Mouse (Mus musculus): ENCODE results near the gene H2afj.

H2afj gene

DNA sequence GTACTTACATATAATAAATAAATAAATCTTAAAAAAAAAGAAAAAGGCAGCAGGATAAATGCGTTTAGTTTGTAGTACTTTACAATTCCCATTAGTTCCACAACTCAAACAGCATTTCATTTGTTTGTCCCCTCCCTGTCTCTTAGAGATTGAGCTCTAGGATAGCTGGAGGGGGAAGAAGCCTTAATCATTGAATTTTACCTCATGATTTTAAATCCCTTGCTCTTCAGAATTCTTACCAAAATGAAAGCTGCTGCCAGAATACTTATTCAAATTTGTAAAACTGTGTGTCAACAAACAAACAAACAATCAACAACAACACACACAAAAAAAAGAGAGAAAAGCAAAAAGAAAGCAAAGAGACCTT, 2.7 kb upstream of the H2afj start:
- DNase-seq (ENCODE audit: low read depth, low spot score): no peak

DNA sequence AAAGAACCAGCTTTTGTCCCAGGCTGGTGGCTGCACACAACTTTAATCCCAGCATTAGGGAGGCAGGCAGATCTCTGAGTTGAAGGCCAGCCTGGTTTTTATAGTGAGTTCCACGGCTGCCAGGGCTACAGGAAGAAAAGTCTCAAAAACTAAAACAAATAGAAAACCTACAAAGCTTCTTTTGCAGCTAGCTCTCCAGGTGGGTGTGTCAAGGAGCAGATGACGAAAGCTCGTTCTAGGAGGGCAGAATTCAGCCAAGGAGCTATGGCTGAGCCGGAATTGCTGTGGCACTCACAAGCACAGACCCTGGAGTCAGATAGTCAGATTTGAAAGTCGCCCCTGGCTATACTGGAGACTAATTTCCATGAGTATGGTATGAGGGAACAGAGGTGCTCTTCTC, 1.2 kb upstream of the H2afj start:
- no peak for DNase-seq (ENCODE audit: low read depth, low spot score)

DNA sequence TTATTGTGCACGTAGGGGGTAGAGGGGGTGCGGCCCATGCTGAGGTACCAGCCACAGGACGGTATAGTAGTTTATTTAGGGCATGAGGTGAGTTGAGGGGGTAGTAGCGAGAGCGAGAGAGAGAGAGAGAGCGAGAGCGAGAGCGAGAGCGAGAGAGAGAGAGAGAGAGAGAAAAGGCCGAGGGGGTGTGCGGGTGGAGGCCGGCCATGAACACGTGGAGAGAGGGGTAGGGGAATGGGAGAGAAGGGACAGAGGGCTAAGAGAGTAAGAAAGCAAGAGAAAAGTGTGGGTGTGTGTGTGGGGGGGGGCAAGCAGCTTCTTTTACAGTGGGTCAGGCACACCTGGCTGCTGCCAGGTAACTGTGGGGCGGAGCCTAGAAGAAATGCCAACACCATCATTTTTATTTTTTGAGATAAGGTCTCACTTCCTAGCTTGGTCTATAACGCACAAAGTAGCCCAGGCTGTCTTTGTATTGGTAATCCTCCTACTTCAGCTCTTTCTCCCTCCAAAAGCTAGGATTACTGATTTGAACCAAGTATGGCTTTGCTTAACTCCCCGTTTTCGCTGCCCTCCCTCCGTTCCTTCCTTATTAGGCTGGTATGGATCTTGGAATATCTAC, 540 bp upstream of the H2afj start:
- DNase-seq (ENCODE audit: low read depth, low spot score): no peak

DNA sequence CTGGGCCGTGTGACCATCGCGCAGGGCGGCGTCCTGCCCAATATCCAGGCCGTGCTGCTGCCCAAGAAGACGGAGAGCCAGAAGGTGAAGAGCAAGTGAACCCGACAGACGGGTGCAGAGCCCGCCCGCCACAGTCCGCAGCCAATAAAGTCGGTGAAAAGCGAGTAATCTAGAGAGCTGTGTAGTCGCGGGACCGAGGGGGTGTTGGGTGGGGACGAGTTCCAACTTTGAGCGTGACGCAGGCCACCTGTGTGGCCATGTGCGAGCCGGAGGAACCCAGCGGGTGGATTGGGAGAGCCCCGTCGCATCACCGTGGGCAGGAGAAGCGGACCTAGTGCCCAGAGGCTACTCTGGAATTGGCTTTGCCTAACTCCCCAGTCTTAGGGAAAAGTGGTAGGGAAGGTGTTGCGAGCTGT, 595 bp downstream of the H2afj start:
- no peak for DNase-seq (ENCODE audit: low read depth, low spot score)

DNA sequence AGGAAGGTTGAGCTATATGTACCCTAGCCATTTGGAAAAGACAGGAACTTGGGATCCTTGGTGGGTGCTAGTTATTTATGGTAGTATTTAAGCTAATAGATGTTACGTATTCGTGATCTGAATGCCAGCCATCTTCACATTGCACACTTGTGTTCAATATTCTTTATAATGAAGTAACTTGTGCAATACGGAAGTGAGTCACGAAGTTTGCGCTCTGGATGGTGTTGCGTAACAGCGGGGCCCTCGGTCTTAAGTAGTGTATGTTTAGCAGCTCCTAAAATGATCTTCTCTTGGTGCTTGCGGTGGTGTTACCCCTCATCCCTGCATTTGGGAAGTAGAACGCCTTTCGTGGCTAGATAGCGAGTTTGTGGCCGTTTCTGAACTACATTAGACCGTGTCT, 1.0 kb downstream of the H2afj start:
- DNase-seq (ENCODE audit: low read depth, low spot score): no peak

DNA sequence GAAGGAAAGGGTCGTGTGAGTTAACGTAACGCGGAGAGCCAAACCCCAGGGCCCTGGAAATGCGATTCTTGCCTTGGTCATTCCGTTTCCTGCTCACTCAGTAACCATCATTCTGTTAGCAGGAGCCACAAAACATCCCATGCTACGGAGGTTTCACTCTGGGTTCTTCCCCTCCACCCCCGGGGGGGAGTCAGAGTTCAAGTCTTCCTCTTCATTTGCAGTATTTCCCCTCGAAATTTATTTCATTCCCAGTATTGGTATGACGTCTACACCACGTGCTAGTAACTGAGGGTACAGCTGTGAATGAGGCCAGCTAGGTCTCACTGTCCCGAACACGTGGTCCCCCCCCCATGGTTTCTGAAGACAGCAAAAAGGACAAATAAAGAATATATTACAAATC, 1.6 kb downstream of the H2afj start:
- DNase-seq (ENCODE audit: low read depth, low spot score): no peak

DNA sequence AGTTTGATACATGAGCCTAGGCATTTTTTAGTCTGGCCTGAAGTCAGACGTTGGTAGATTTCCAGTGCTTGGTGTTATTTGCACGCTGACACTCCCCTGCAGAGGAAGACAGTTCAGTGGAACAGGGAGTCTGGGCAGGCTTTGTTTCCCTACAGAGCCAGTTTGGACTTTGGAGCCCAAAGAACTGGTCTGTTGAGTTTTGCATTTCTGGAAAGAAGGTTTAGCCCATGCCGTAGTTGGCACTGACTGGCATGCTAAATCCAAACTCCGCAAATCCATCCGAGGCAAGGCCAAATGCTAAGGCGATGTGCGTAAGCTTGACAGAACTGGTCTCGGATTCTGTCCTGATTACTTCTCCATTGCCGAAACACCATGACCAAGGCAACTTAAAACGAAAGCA, 3.2 kb downstream of the H2afj start:
- no peak for DNase-seq (ENCODE audit: low read depth, low spot score)

DNA sequence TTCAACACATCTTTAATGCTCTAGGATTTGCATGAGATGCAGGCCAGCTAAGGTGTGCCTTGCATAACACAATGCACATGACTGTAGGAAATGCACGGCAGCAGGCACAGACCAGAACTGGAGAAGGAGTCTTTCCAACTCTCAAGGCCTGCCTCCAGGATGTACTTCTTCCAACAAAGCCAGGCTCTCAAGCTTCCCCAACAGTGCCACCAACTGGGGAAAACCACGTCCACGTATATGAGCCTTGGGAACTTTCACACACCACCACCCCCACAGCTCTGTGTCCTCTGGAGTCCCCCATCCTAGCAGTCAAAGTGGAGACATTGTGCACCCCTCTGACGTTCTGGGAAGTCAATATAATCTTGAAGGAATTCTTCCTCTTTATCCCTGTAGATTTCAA, 5.1 kb downstream of the H2afj start:
- DNase-seq (ENCODE audit: low read depth, low spot score): no peak

DNA sequence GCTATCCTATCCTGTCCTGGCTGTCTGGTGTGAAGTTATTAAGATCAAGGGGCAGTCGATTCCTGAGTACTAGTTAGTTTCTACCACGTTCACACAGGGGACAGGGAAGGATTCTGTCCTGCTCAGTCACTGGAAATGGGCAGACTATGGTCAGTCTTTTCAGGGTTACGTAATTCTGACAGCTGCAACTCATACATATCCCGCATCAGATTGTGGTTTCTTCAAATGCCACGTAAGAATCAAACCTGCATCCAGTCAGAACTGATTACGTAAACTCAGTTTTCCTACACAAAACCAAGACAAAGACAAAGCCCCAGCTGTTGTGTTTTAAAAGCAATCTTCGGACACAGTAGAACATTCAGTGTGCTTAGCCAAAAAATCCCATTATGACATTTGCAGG, 7.3 kb downstream of the H2afj start:
- DNase-seq (ENCODE audit: low read depth, low spot score): no peak

DNA sequence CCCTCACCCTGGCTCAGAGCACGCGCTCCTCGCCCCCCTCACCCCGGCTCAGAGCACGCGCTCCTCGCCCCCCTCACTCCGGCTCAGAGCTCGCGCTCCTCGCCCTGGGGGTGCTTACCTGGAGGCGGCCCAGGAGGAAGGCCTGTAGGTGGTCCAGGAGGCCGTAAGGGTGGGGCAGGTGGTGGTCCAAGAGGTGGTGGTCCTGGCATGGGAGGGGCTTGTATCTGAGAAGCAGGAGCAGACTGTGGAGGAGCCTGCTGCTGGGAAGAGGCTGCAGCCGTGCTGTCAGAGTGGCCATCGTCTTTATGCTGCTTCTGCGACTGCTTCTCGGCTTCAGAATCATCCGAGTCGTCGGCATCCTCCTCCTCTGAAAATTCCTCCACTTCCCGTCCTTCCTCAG, 8.8 kb downstream of the H2afj start:
- no peak for DNase-seq (ENCODE audit: low read depth, low spot score)

DNA sequence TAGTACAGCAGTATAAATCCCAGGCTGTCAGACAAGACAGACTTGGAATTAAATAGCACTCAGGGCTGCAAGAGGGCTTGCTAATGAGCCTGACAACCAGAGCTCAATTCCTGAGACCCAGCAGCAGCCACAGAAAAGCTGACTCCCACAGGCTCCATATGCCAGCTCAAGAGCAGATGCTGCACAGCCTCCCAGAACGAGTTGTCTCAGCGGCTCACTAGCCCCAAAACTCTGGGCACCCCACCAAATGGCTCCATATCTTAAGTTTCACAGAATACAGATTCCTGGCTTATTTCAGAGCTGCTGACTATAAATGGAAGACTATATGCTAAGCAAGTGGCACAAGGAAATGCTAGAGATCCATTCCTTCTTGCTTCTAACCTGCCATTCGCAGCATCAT, 9.5 kb downstream of the H2afj start:
- DNase-seq (ENCODE audit: low read depth, low spot score): no peak

DNA sequence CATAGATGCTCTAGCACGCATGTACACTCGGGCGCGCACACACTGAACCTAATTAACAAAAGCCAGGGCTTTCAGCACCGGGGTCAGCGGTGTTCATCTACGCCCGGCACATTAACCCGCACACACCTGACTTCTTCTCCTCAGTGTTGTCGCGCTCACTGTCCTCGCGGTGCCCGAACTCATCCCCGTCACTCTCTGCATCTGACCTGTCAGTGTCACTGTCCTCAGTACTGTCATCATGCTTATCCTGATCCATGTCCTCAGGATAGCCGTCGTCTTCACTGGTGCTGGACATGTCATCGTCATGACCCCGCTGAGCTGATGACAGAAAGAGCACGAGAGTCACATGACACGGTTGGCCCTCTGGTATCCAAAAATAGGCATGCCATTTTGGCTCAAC, 12.3 kb downstream of the H2afj start:
- DNase-seq (ENCODE audit: low read depth, low spot score): no peak

DNA sequence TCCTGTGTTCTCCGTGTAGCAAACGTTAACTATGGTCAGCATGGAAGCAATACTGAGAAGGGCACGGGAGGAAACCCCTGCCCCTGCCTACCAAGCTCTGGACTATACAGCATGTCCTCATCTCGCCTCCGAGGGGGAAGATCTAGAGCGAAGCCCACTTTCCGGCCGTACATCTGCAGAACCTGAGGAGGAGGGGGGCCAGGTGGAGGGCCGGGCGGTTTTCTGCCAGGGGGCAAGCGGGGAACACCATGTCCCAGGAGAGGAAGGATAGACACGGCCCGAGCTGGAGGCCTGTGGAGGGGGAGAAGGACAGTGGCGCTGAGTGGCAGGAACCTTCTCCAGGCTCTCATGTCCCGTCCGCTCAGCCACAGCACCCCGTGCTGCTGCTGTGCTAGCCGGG, 13.0 kb downstream of the H2afj start:
- DNase-seq (ENCODE audit: low read depth, low spot score): no peak

DNA sequence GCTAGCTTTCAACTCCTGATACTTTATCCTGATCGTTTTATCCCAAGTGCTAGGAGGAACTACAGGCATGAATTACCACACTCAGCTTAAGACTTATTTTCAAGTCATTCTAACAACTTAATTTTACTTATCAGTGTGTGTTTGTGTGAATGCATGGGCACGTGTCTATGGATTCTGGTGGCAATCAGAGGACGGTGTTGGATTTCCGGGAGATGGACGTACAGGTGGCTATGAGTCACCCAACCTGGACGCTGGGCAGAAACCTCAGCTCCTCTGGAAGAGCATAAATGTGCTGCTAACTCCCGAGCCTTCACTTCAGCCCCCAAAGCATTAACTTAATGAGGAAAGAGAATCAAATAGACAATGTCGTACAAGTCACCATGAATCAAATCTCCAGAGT, 16.9 kb downstream of the H2afj start:
- no peak for DNase-seq (ENCODE audit: low read depth, low spot score)

DNA sequence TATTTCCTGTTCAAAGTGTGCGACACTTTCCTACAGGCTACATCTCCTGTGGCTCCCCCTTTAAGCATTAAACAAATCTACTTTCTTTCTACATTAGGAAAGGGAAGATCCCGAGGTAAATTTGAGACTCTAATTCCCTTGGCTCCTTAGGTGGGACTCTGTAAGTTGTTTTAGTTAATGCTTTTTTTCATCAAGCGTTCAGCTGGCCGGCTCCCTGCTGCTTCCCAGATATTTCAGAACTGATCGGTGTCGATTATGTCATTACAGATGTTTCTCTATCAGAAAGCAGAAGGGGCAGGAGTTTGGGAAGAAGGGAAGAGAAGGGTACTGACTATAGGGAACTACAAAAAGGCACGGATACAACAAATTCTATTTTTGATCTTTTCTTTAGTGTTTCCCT, 19.1 kb downstream of the H2afj start:
- DNase-seq (ENCODE audit: low read depth, low spot score): no peak

DNA sequence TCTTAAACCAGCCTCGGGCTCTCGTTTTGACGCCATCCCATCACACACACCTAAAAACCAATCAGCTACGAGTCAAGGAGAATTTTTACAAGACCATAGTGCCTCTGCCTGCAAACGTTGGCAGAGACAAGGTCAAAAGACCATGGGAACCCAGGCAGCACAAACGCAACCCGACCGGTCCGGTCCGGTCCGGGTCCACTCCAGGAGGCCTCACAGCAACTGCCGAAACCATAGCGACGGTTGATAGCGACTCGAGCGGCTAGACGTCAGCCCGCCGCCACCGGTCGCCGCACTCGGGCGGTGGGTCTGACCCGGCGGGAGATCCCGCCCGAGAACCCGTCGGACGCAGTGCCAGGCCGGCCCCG, 19.5 kb downstream of the H2afj start, which contains the start of gene BC049715:
Gene BC049715 (plus strand): TSS at position 111 of the 365 bp plus-strand sequence.
- DNase-seq (ENCODE audit: low read depth, low spot score): no peak

DNA sequence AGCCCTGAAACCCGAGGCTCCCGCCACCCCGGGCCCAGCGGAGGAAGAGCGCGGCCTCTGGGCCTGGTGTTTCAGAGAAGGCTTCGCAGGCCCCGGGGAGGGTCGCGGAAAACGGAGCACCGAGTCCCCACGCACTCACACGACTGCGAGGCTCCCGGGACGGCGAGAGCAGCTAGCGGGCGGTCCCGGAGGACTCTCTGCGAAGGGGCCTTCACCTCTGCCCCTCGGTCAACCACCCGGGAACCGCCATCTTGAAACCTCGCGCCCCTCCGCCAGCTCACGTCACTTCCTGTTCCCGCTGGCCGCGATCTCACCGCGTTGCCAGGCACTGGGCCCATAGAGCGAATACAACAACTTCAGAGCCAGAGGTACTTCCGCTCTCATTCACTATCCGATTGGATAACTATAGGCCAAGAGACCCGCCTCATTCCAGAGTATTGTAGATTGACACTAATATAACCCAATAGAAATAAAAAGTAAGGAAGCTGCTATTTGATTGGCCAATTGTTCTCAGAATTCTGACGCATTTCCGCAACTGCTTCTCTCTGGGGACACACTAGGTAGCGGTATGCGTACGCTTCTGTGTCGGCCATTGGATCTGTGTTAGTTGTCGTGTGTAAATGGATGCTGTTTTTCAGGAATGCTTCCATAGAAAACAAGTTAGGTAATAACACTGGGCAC, 20.0 kb downstream of the H2afj start, which contains the start of gene Wbp11:
Gene Wbp11 (minus strand): TSS at position 353 of the 681 bp plus-strand sequence.
- peak; percentile 97 for DNase-seq (ENCODE audit: low read depth, low spot score)

DNA sequence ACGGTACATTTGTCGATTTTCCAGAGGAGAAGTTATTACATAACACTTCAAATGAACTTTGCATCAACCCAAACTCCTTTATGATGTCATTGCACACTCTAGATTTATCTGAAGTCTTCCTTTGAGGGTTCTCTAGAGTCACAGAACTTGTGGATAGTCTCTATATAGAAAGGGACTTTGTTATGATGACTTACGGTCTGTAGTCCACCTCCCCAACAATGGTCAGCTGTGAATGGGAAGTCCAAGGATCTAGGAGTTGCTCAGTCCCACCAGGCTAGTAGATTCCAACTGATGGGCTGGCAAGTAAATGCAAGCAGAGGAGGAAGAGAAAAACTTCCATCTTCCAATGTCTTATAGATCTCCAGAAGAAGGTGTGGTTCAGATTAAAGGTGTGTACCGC, 20.6 kb downstream of the H2afj start:
- DNase-seq (ENCODE audit: low read depth, low spot score): no peak

DNA sequence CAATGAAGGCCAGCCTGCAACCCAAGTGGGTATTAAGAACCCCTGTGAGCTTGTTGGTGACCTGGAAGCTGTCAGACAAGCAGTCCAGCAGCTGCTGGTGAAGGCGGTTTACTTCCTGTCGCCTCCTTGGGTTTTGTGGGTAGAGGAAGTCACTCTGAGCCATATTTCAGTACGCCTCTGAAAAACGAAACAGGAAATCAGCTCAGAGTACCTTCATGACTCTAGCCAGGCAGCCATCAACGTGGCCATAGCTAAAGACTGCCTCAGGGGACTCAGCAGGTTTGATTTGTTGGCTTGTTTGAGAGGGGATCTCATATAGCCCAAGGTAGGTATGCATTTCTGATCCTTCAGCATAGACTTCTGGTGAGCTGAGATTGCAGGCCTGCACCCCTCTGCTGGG, 23.7 kb downstream of the H2afj start:
- no peak for DNase-seq (ENCODE audit: low read depth, low spot score)

DNA sequence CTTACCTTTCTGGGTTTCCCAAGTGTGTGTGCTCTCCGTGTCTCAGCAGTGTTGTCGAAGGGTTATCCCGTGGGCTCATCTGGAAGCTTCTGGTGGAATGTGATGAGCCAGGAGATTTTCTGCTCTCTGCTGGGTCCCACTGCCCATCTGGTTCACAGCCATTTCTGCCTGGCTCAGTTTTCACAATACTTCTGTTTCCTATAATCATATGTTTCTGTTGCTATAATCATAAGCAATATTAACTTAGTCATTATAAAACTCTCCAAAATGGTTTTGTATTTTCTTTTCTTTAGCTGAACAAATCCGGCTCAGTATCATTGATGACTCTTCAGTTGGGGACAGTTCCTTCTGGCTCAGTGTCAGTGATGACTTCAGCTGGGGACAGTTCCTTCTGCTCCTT, 27.3 kb downstream of the H2afj start, which contains the start of gene Smco3:
Gene Smco3 (minus strand): TSS at position 101 of the 400 bp plus-strand sequence.
- DNase-seq (ENCODE audit: low read depth, low spot score): no peak

DNA sequence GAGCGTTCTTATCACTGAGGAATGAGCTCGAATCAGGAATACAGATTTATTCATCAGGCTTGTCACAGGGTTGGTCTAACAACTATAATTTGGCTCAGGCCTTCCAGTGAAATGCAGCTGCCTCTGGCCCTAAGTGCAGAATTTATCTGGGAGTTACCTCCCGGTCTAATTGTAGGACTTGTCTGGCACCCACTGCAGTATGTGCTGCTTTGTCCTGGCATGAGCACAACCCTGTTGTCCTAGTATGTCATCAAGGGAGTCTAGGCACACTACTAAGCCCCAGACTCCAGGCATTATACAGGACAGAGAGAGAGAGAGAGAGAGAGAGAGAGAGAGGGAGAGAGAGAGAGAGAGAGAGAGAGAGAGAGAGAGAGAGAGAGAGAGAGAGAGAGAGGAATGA, 29.3 kb downstream of the H2afj start:
- DNase-seq (ENCODE audit: low read depth, low spot score): no peak

DNA sequence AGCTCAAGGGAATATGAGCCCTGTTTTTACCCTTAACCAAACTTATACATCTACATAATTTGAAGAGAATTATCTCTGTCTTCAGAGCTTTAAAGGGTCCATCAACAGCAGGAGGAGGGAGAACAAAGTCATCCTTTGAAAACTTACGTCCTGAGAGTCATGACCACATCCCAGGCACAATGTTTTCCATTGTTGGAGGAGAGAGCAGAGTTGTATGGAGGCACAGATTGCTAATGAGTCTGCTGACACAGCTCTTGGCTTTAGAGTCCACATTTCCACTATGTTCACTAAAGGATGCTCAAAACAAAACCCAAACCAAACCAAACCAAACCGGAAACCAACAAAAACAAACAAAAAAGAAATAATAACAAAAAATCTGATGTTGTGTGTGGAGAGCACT, 36.9 kb downstream of the H2afj start:
- DNase-seq (ENCODE audit: low read depth, low spot score): no peak

DNA sequence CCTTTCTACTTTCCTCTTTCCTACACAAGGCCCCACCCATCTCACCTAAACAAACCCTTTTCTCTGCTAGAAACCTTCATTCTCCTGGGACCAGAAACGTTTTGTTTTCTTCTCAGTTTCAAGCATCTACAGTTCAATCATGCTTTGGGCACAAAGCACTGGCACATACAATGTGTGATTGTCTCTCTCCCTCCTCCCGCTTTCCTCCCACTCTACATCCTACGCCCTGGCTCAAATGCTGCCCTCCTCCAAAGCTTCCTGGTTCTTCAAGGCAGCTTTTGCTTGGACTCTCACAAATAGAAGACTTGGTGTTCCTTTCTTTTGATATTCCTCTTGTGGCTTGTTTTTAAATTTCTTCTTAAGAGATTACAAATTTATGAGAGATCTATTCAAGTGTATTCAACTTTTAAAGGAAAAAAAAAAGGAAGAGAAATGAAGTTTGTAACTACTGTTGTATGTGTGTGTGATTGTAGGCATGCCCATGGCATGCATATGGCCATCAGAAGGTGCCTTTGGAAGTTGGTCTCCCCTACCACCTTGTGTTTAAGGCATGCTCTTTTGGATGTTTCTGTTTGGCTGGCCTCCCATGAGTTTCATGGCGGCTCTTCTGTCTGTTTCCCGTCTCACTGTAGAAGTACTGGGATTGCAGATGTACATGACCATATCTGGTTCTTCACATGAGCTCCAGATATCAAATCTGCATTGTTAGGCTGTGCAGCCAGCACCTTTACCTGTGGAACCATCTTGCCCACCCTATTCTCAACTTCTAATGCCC, 37.8 kb downstream of the H2afj start:
- DNase-seq (ENCODE audit: low read depth, low spot score): no peak

Data from forelimb bud, embryonic 11.5 days (tissue).